Mouse (Mus musculus): ENCODE data around the gene D10Jhu81e. TPM values are rescaled to one million over a fixed set of nuclear protein-coding genes. Genes with fewer than 3 reads are reported as not detected.

D10Jhu81e gene
- polyA plus RNA-seq, 1 experiment, result 60.2 TPM

- DNase-seq (ENCODE audit: low read depth), result no peak
- TF ChIP-seq CTCF (IDR thresholded peaks at IDR 0.05; ENCODE audit: borderline replicate concordance, extremely low read depth, insufficient read depth, insufficient read length) (no peak), POLR2A (IDR thresholded peaks at IDR 0.05; ENCODE audit: borderline replicate concordance, extremely low read depth, insufficient read depth, insufficient read length, poor library complexity, severe bottlenecking) (no peak)
These were observed 28.7 kb downstream of the D10Jhu81e start for GRCm38 (mm10) chr10:78140843-78141242.

DNA sequence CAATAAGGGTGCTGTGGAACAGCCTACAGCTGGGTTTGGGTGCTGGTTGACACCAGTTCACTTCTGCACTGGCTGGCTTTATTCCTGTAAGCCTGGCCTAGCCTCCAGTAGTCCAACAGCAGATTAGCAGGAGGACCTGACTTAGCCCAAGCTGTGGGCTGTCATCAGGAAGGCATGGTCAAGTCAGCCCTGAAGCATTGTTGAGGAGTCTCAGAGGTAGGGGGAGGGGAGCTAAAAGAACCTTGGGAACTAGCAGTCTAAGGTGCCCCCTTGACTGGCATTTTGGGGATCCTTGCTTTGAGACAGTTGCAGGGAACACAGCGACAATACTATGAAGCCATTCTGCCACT is 29.4 kb downstream of the D10Jhu81e start:
- TF ChIP-seq CTCF (IDR thresholded peaks at IDR 0.05; ENCODE audit: borderline replicate concordance, extremely low read depth, insufficient read depth, insufficient read length) (no peak), POLR2A (IDR thresholded peaks at IDR 0.05; ENCODE audit: borderline replicate concordance, extremely low read depth, insufficient read depth, insufficient read length, poor library complexity, severe bottlenecking) (no peak)
- DNase-seq (ENCODE audit: low read depth), result no peak

DNA sequence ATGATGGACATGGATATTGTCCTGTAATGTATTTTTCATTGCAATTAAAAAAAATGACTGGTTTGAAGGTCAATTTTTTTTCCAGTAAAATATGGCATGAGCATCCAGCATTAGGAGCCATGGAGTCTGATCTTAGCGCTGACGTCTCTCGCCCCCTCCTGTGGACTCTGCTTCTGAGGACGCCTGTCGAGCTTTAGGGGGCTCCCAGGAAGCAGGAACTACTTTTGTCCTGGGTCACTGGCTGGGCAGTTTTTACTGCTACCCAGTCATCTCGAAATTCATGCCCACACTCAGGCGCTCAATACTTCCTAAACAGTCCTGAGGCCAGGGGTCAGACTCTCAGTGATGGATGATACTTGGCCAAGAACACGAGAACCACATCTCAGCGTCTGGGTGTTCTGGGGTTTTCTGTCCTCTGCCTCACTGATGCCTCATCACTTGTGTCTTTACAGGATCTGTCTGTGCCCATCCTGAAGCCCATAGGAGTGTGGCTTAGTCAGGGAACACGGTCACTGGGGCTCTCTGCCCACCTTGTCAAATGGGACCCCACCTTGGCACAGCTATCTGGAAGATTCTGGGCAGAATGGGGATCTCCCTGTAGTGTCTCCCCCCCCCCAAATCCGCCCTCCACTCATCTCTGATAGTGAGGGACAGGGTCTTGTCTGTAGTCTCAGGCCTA is 29.9 kb downstream of the D10Jhu81e start:
- DNase-seq (ENCODE audit: low read depth), result no peak
- TF ChIP-seq POLR2A (IDR thresholded peaks at IDR 0.05; ENCODE audit: borderline replicate concordance, extremely low read depth, insufficient read depth, insufficient read length, poor library complexity, severe bottlenecking) (no peak), CTCF (IDR thresholded peaks at IDR 0.05; ENCODE audit: borderline replicate concordance, extremely low read depth, insufficient read depth, insufficient read length) (no peak)

DNA sequence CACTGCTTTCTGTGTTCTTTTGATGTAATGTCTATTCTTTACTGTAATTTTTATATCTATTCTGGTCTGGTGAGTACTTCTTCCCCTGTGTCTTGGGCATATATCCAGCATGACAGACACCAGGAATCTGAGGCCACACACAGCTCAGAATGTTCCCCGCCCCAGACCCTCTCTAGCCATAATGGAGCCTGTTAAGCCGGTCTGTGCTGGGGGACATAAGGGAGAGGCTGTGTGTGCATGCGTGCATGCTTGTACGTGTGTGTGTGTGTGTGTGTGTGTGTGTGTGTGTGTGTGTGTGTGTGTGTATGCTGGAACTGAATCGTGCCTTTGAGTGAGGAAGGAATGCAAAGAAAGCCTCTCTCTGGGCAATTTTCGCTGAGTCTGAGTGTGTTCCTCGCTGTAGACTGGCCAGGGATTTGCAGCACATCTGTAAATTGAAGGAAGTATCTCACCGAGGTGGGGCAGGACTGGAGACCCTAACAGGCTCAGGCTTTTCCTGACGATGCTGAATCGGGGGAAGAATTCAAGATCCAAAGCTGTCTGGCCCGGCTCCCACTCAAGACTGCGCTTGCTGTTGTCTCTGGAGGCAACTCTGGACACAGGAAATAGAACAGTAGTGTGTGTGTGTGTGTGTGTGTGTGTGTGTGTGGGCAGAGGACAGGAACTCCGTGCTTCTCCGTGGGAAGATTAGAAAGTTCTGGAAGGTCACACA is 30.6 kb downstream of the D10Jhu81e start:
- TF ChIP-seq CTCF (IDR thresholded peaks at IDR 0.05; ENCODE audit: borderline replicate concordance, extremely low read depth, insufficient read depth, insufficient read length) (no peak), POLR2A (IDR thresholded peaks at IDR 0.05; ENCODE audit: borderline replicate concordance, extremely low read depth, insufficient read depth, insufficient read length, poor library complexity, severe bottlenecking) (no peak)
- DNase-seq (ENCODE audit: low read depth), result peak; percentile 44

GRCm38 (mm10) chr10:78137191-78137590 is 32.4 kb downstream of the D10Jhu81e start:
- TF ChIP-seq POLR2A (IDR thresholded peaks at IDR 0.05; ENCODE audit: borderline replicate concordance, extremely low read depth, insufficient read depth, insufficient read length, poor library complexity, severe bottlenecking) (no peak), CTCF (IDR thresholded peaks at IDR 0.05; ENCODE audit: borderline replicate concordance, extremely low read depth, insufficient read depth, insufficient read length) (no peak)
- DNase-seq (ENCODE audit: low read depth), result no peak

- no peak for TF ChIP-seq POLR2A (IDR thresholded peaks at IDR 0.05; ENCODE audit: borderline replicate concordance, extremely low read depth, insufficient read depth, insufficient read length, poor library complexity, severe bottlenecking)
- TF ChIP-seq CTCF (IDR thresholded peaks at IDR 0.05; ENCODE audit: borderline replicate concordance, extremely low read depth, insufficient read depth, insufficient read length), result no peak
- no peak for DNase-seq (ENCODE audit: low read depth)
These were observed 33.6 kb downstream of the D10Jhu81e start for GRCm38 (mm10) chr10:78135947-78136346.

- DNase-seq (ENCODE audit: low read depth), result peak; percentile 53
- no peak for TF ChIP-seq CTCF (IDR thresholded peaks at IDR 0.05; ENCODE audit: borderline replicate concordance, extremely low read depth, insufficient read depth, insufficient read length)
- no peak for TF ChIP-seq POLR2A (IDR thresholded peaks at IDR 0.05; ENCODE audit: borderline replicate concordance, extremely low read depth, insufficient read depth, insufficient read length, poor library complexity, severe bottlenecking)
These were observed 34.4 kb downstream of the D10Jhu81e start for GRCm38 (mm10) chr10:78134975-78135798.

GRCm38 (mm10) chr10:78134400-78134799 is 35.2 kb downstream of the D10Jhu81e start:
- no peak for DNase-seq (ENCODE audit: low read depth)
- no peak for TF ChIP-seq POLR2A (IDR thresholded peaks at IDR 0.05; ENCODE audit: borderline replicate concordance, extremely low read depth, insufficient read depth, insufficient read length, poor library complexity, severe bottlenecking)
- TF ChIP-seq CTCF (IDR thresholded peaks at IDR 0.05; ENCODE audit: borderline replicate concordance, extremely low read depth, insufficient read depth, insufficient read length), result no peak

DNA sequence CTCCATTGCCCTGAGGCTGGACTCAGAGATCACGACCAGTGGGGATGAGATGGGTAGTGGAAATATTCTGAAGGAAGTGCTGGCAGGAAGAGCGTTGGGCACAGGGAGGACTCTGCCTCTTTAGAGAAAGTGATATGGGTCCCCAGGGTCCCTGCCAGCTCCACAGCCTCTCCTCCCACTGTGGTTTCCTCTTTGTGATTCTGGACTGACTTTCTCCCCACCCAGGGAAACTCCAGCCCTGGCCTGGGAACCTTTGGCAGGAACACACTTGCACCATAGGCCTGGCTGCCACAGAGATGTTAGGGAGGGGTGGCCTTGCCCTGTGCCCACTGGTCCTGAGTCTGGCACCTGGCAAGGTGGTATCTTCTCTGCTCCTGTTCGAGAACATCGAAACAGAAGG is 39.6 kb downstream of the D10Jhu81e start:
- TF ChIP-seq POLR2A (IDR thresholded peaks at IDR 0.05; ENCODE audit: borderline replicate concordance, extremely low read depth, insufficient read depth, insufficient read length, poor library complexity, severe bottlenecking), result no peak
- no peak for TF ChIP-seq CTCF (IDR thresholded peaks at IDR 0.05; ENCODE audit: borderline replicate concordance, extremely low read depth, insufficient read depth, insufficient read length)
- no peak for DNase-seq (ENCODE audit: low read depth)

DNA sequence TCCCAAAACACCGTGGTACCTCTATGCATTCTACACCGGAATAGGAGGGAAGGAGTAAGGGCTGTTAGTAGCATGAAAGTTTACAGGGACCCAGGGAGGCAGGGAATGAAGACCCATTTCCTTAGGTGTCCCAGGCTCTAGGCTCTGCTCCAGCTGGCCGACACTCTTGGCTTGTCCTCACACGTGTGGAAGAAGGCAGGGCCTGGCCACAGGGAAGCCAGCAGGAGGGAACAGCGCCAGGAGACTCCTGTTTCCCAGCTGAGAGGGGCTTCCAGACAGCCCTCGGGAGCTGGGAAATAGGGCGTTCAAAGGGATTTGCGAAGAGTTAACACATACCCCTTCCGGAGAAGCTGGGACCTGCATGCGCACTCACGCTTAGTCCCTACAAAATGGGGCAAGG is 40.2 kb downstream of the D10Jhu81e start:
- TF ChIP-seq CTCF (IDR thresholded peaks at IDR 0.05; ENCODE audit: borderline replicate concordance, extremely low read depth, insufficient read depth, insufficient read length), result no peak
- TF ChIP-seq POLR2A (IDR thresholded peaks at IDR 0.05; ENCODE audit: borderline replicate concordance, extremely low read depth, insufficient read depth, insufficient read length, poor library complexity, severe bottlenecking), result no peak
- DNase-seq (ENCODE audit: low read depth), result peak; percentile 32

GRCm38 (mm10) chr10:78128647-78129046 is 40.9 kb downstream of the D10Jhu81e start:
- no peak for TF ChIP-seq POLR2A (IDR thresholded peaks at IDR 0.05; ENCODE audit: borderline replicate concordance, extremely low read depth, insufficient read depth, insufficient read length, poor library complexity, severe bottlenecking)
- no peak for TF ChIP-seq CTCF (IDR thresholded peaks at IDR 0.05; ENCODE audit: borderline replicate concordance, extremely low read depth, insufficient read depth, insufficient read length)
- no peak for DNase-seq (ENCODE audit: low read depth)

Measured in brain, embryonic 14.5 days (tissue).